Comparison of ENCODE assay signal across 8 mouse cellular contexts in genomic region chr2:30472731-30473351, GRCm38 (mm10). TPM values are rescaled to one million over a fixed set of nuclear protein-coding genes. Genes with fewer than 3 reads are reported as not detected.
DNase-seq lines count a peak whose midpoint lies in the region; ATAC-seq and TF ChIP-seq lines count a peak whose summit lies in the region.

No protein-coding gene starts in this region.

- H3K4me3 ChIP-seq in erythroblast, embryonic 14.5 days (replicated peaks), result peak overlapping the region; percentile 42
- H3K4me3 ChIP-seq in embryonic fibroblast, embryonic 13.5 days (ENCODE audit: insufficient read depth, low read length), result peak overlapping the region; percentile 66
- H3K4me3 ChIP-seq in midbrain, embryonic 15.5 days, result peak overlapping the region; percentile 90

- H3K4me2 ChIP-seq in midbrain, embryonic 15.5 days, result peak overlapping the region; percentile 92

- TF ChIP-seq CTCF in embryonic fibroblast, embryonic 13.5 days (IDR thresholded peaks at IDR 0.05; ENCODE audit: borderline replicate concordance, insufficient read depth, low read length), result no peak

- peaks cover 12% of the 10 kb centered on the region for H3K4me1 ChIP-seq in erythroblast, embryonic 14.5 days (ENCODE audit: control insufficient read depth)
- peaks cover 8% of the 10 kb centered on the region for H3K4me1 ChIP-seq in embryonic fibroblast, embryonic 13.5 days (ENCODE audit: control insufficient read depth, insufficient read depth, low read length)
- peaks cover 47% of the 10 kb centered on the region for H3K4me1 ChIP-seq in midbrain, embryonic 15.5 days

- peak; percentile 29; the same call in 1 of the 2 replicates for TF ChIP-seq POLR2A in embryonic fibroblast, embryonic 13.5 days (IDR thresholded peaks at IDR 0.05; ENCODE audit: low read depth, low read length)

- under 1% methylated on average over 60 of the region's 60 CpGs for WGBS in midbrain, embryonic 15.5 days

- H3K9me3 ChIP-seq in erythroblast, embryonic 14.5 days (ENCODE audit: control insufficient read depth, low read length), result no peaks in the 10 kb centered on the region; the same call in 1 of the 2 replicates
- no peaks in the 10 kb centered on the region for H3K9me3 ChIP-seq in midbrain, embryonic 15.5 days

- peak overlapping the region; percentile 98 for H3K27ac ChIP-seq in embryonic fibroblast, embryonic 13.5 days (ENCODE audit: insufficient read depth, low read length)
- H3K27ac ChIP-seq in midbrain, embryonic 15.5 days, result peak overlapping the region; percentile 86

- intact Hi-C loops in heart, postnatal 14 days (cut with DNase I), result loop anchor here (2.0 to 10.0 kb wide), 4 partner anchors 72 to 239 kb away; no protein-coding TSS in a partner anchor

- peak overlapping the region; percentile 90 for H3K9ac ChIP-seq in midbrain, embryonic 15.5 days

- peaks cover 86% of the 10 kb centered on the region for H3K27me3 ChIP-seq in erythroblast, embryonic 14.5 days (ENCODE audit: control insufficient read depth)
- H3K27me3 ChIP-seq in midbrain, embryonic 15.5 days (replicated peaks), result no peaks in the 10 kb centered on the region

- no peaks in the 10 kb centered on the region for H3K36me3 ChIP-seq in erythroblast, embryonic 14.5 days (ENCODE audit: control insufficient read depth)
- H3K36me3 ChIP-seq in midbrain, embryonic 15.5 days (replicated peaks), result no peaks in the 10 kb centered on the region

- no peak for ATAC-seq in erythroblast, adult 5-6 weeks (replicated peaks; ENCODE audit: low FRiP score, poor library complexity, severe bottlenecking)
- ATAC-seq in midbrain, embryonic 15.5 days (replicated peaks), result no peak
- no peak for ATAC-seq in inflammation-experienced regulatory T-cells, adult 6 months

- peak; percentile 54 for DNase-seq in MN1 (ENCODE audit: low spot score)
- DNase-seq in heart, postnatal 14 days, result peak; percentile 60 to 66
- DNase-seq in kidney, postnatal 4 days, result peak; percentile 66 to 80

RNA-seq across cellular contexts. Expression of gene Ier5l, which starts 1.2 kb away (rescaled TPM):
- 0.02 TPM in 2 replicates for polyA plus RNA-seq in erythroblast, embryonic 14.5 days (2012)
- total RNA-seq in erythroblast, adult 5-6 weeks (2015; ENCODE audit: low replicate concordance), result not detected in 2 replicates
- total RNA-seq in erythroblast, adult 5-6 weeks (2017; ENCODE audit: low replicate concordance), result not detected in 2 replicates
- 17.1 and 18.1 TPM in 2 replicates for polyA plus RNA-seq in embryonic fibroblast, embryonic 13.5 days (2011; ENCODE audit: insufficient read length, low read depth, missing spikeins)
- 1 to 10 TPM; 5.8 to 6.3 TPM for total RNA-seq in heart, postnatal 14 days (2021)
- polyA plus RNA-seq in midbrain, embryonic 15.5 days (2015; fragmentation: Nextera tagmentation; extraction: Ambion mirVana), result 2.3 and 2.8 TPM in 2 replicates
- not detected for polyA plus RNA-seq in inflammation-experienced regulatory T-cells, adult 6 months (2017; shearing (Covaris generic))

RNA-seq across cellular contexts. Expression of gene Ptpa, which starts 57.0 kb away (rescaled TPM):
- 150 and 192 TPM in 2 replicates for polyA plus RNA-seq in erythroblast, embryonic 14.5 days (2012)
- 121 and 149 TPM in 2 replicates for total RNA-seq in erythroblast, adult 5-6 weeks (2015; ENCODE audit: low replicate concordance)
- 118 and 183 TPM in 2 replicates for total RNA-seq in erythroblast, adult 5-6 weeks (2017; ENCODE audit: low replicate concordance)
- 126 and 137 TPM in 2 replicates for polyA plus RNA-seq in embryonic fibroblast, embryonic 13.5 days (2011; ENCODE audit: insufficient read length, low read depth, missing spikeins)
- 100 to 1,000 TPM in 1 of 2 experiments, 10 to 100 TPM in 1; 99.1 to 109 TPM for total RNA-seq in heart, postnatal 14 days (2021)
- 152 and 155 TPM in 2 replicates for polyA plus RNA-seq in midbrain, embryonic 15.5 days (2015; fragmentation: Nextera tagmentation; extraction: Ambion mirVana)
- polyA plus RNA-seq in inflammation-experienced regulatory T-cells, adult 6 months (2017; shearing (Covaris generic)), result 10 to 100 TPM; 36.5 to 78.0 (median 49.8) TPM

RNA-seq across cellular contexts. Expression of gene Crat, which starts 57.2 kb away (rescaled TPM):
- polyA plus RNA-seq in erythroblast, embryonic 14.5 days (2012), result 15.6 and 20.5 TPM in 2 replicates
- 42.0 and 69.4 TPM in 2 replicates for total RNA-seq in erythroblast, adult 5-6 weeks (2015; ENCODE audit: low replicate concordance)
- 51.8 and 55.1 TPM in 2 replicates for total RNA-seq in erythroblast, adult 5-6 weeks (2017; ENCODE audit: low replicate concordance)
- 22.3 and 29.1 TPM in 2 replicates for polyA plus RNA-seq in embryonic fibroblast, embryonic 13.5 days (2011; ENCODE audit: insufficient read length, low read depth, missing spikeins)
- 100 to 1,000 TPM; 441 to 477 TPM for total RNA-seq in heart, postnatal 14 days (2021)
- 22.5 and 23.9 TPM in 2 replicates for polyA plus RNA-seq in midbrain, embryonic 15.5 days (2015; fragmentation: Nextera tagmentation; extraction: Ambion mirVana)
- 1 to 10 TPM; 1.8 to 2.6 (median 1.9) TPM for polyA plus RNA-seq in inflammation-experienced regulatory T-cells, adult 6 months (2017; shearing (Covaris generic))
